Mouse (Mus musculus) intestine, embryonic 14.5 days (tissue): ENCODE measurements around the gene Hsdl1. TPM values are rescaled to one million over a fixed set of nuclear protein-coding genes. Genes with fewer than 3 reads are reported as not detected.

ENCODE experiments used
- ATAC-seq: fragments of 200-750 bp; cut with Nextera tagmentation; replicated peaks from 2 replicates; pipeline ENCODE4 v1.8.0; 2017; ENCODE audit warnings: low read depth, moderate number of reproducible peaks, moderate TSS enrichment, moderate library complexity; ENCODE audit not compliant: low FRiP score, low TSS enrichment
- DNase-seq: peaks from one replicate; pipeline ENCODE4 v3.0.0-alpha.2; 2018; ENCODE audit warnings: low spot score
- H3K27ac ChIP-seq: fragments of 300-500 bp; sonication (generic); 2 replicates; pipeline ENCODE4 v1.5.1; 2014; ENCODE audit warnings: low read depth, mild to moderate bottlenecking, control low read depth
- H3K27me3 ChIP-seq: fragments of 300-500 bp; sonication (generic); replicated peaks from 2 replicates; pipeline ENCODE4 v1.6.1; 2014; ENCODE audit warnings: low read length, control low read depth; ENCODE audit not compliant: control insufficient read depth, insufficient read depth
- H3K36me3 ChIP-seq: fragments of 300-500 bp; sonication (generic); 2 replicates; pipeline ENCODE4 v1.6.1; 2014; ENCODE audit warnings: low read length, control low read depth; ENCODE audit not compliant: control insufficient read depth, insufficient read depth
- H3K4me1 ChIP-seq: fragments of 300-500 bp; sonication (generic); replicated peaks from 2 replicates; pipeline ENCODE4 v1.6.1; 2014; ENCODE audit warnings: low read length, control low read depth, mixed read lengths; ENCODE audit not compliant: control insufficient read depth, insufficient read depth
- H3K4me2 ChIP-seq: fragments of 300-500 bp; sonication (generic); 2 replicates; pipeline ENCODE4 v1.6.1; 2014; ENCODE audit warnings: low read length
- H3K4me3 ChIP-seq: fragments of 300-500 bp; sonication (generic); 2 replicates; pipeline ENCODE4 v1.5.1; 2014; ENCODE audit warnings: low read depth, low read length, control low read depth, mixed read lengths
- H3K9ac ChIP-seq: fragments of 300-500 bp; sonication (generic); 2 replicates; pipeline ENCODE4 v1.6.1; 2014; ENCODE audit warnings: mild to moderate bottlenecking, low read length
- H3K9me3 ChIP-seq: fragments of 300-500 bp; sonication (generic); 2 replicates; pipeline ENCODE4 v1.6.1; 2016; ENCODE audit warnings: low read length, control low read depth; ENCODE audit not compliant: control insufficient read depth
- WGBS: fragments of 180-500 bp; shearing (Covaris S2); extraction: QIAGEN DNeasy Blood & Tissue Kit; methylation state at CpG from one replicate; pipeline ENCODE4 v1.1.7; 2014; 5-methylcytosine and 5-hydroxymethylcytosine counted together
- polyA plus RNA-seq: library from polyadenylated mRNA; unstranded; fragments of >200 nt; fragmentation: Nextera tagmentation; extraction: Ambion mirVana; gene quantifications from 2 replicates; pipeline ENCODE4 v1.2.1, GENCODE M21; 2014

The Hsdl1 gene
- polyA plus RNA-seq, 1 experiment from 2014 or later: 36.6 TPM

DNA sequence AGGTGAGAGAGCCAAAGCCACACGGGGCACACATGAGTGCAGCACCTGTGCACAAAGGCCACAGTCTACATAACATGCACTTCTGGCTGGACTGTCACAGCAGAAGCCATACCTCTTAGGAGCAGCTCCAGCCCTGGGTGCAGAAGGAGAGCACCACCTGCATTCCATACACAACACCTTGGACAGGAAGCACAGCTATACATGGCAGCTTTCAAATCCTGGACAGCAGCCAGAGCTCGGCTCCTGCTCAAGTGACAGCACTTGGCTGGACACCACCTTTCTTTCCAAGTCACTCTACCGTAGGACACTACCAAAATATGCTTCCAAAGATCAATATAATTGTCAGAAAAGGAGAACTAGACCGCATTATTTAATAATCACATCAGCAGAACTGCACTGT lies 61.6 kb downstream of the Hsdl1 start:
- no peaks in the 10 kb centered on the region for H3K27me3 ChIP-seq
- 81% methylated on average over 4 of the region's 4 CpGs for WGBS
- ATAC-seq (no peak), DNase-seq (no peak)
- H3K36me3 ChIP-seq: peaks cover 99% of the 10 kb centered on the region
- no peak overlapping the region for H3K4me3 ChIP-seq
- H3K9me3 ChIP-seq: no peaks in the 10 kb centered on the region
- no peak overlapping the region for H3K9ac ChIP-seq
- H3K27ac ChIP-seq: no peak overlapping the region
- no peaks in the 10 kb centered on the region for H3K4me1 ChIP-seq
- H3K4me2 ChIP-seq: no peak overlapping the region

Other genes starting within 250 kb of the Hsdl1 start
- 303 and 323 TPM in 2 replicates for gene Hsbp1, start 230.7 kb downstream of the Hsdl1 start, polyA plus RNA-seq
- gene Mlycd, start 180.3 kb downstream of the Hsdl1 start, polyA plus RNA-seq: 16.8 and 17.9 TPM in 2 replicates
- gene Osgin1, start 141.1 kb downstream of the Hsdl1 start, polyA plus RNA-seq: 1.5 and 2.0 TPM in 2 replicates
- gene Necab2, start 128.5 kb downstream of the Hsdl1 start, polyA plus RNA-seq: 2.4 and 3.7 TPM in 2 replicates
- 0.08 TPM in 1 of 2 replicates, not detected in the other for gene Slc38a8, start 73.5 kb downstream of the Hsdl1 start, polyA plus RNA-seq
- 107 and 121 TPM in 2 replicates for gene Mbtps1, start 16.4 kb downstream of the Hsdl1 start, polyA plus RNA-seq
- gene Dnaaf1, start 52 bp upstream of the Hsdl1 start, polyA plus RNA-seq: 0.37 and 0.89 TPM in 2 replicates
- gene Taf1c, start 30.0 kb upstream of the Hsdl1 start, polyA plus RNA-seq: 12.6 and 13.0 TPM in 2 replicates
- 0.09 TPM in 1 of 2 replicates, not detected in the other for gene Adad2, start 37.6 kb upstream of the Hsdl1 start, polyA plus RNA-seq
- gene Kcng4, start 60.5 kb upstream of the Hsdl1 start, polyA plus RNA-seq: 0.11 TPM in 2 replicates
- 4.1 and 4.6 TPM in 2 replicates for gene Wfdc1, start 91.2 kb upstream of the Hsdl1 start, polyA plus RNA-seq
- gene Atp2c2, start 124.8 kb upstream of the Hsdl1 start, polyA plus RNA-seq: 3.1 and 3.6 TPM in 2 replicates
- 11.1 and 15.0 TPM in 2 replicates for gene Tldc1, start 203.2 kb upstream of the Hsdl1 start, polyA plus RNA-seq